In genomic region chr11:108336445-108336844, GRCm38 (mm10) we compare ENCODE assay signal across 16 mouse cellular contexts. TPM values are rescaled to one million over a fixed set of nuclear protein-coding genes. Genes with fewer than 3 reads are reported as not detected.
DNase-seq lines count a peak whose midpoint lies in the region; ATAC-seq and TF ChIP-seq lines count a peak whose summit lies in the region.
"Had no signal": no experiment of that assay in that cellular context is flagged by ENCODE, and none has a peak within 500 bp of the region (broad histone marks: within the 10 kb centered on the region; RNA-seq: fewer than 3 reads in every experiment).

No protein-coding gene starts in this region.

- no peak for ATAC-seq in kidney, embryonic 15.5 days (replicated peaks; ENCODE audit: low FRiP score)
- ATAC-seq in liver, postnatal 0 days = no peak
- ATAC-seq in megakaryocyte-erythroid progenitor cell, adult 5-6 weeks (replicated peaks; ENCODE audit: low FRiP score, low TSS enrichment, poor library complexity, severe bottlenecking) = no peak
- ATAC-seq: hindbrain, embryonic 16.5 days had no signal

- peaks cover 99% of the 10 kb centered on the region for H3K79me2 ChIP-seq in C2C12 (ENCODE audit: control insufficient read depth, insufficient read depth)

- H3K27ac ChIP-seq in kidney, embryonic 15.5 days = peak overlapping the region; percentile 30; the same call in 1 of the 2 replicates
- H3K27ac ChIP-seq in liver, postnatal 0 days (ENCODE audit: low read depth) = no peak overlapping the region
- H3K27ac ChIP-seq: embryonic facial prominence, embryonic 15.5 days had no signal

- no peaks in the 10 kb centered on the region for H3K9me3 ChIP-seq in kidney, embryonic 15.5 days (replicated peaks)
- H3K9me3 ChIP-seq in liver, postnatal 0 days (ENCODE audit: low read length) = no peaks in the 10 kb centered on the region
- H3K9me3 ChIP-seq: embryonic facial prominence, embryonic 15.5 days had no signal

- H3K27me3 ChIP-seq in kidney, embryonic 15.5 days = no peaks in the 10 kb centered on the region
- no peaks in the 10 kb centered on the region for H3K27me3 ChIP-seq in C2C12 (ENCODE audit: control insufficient read depth, insufficient read depth, insufficient read length)
- H3K27me3 ChIP-seq in liver, postnatal 0 days (ENCODE audit: insufficient read depth, low read length) = no peaks in the 10 kb centered on the region
- H3K27me3 ChIP-seq: embryonic facial prominence, embryonic 15.5 days had no signal

- H3K4me3 ChIP-seq in kidney, embryonic 15.5 days (replicated peaks) = no peak overlapping the region
- H3K4me3 ChIP-seq in C2C12 (ENCODE audit: insufficient read depth, poor library complexity, severe bottlenecking) = no peak overlapping the region
- H3K4me3 ChIP-seq in liver, postnatal 0 days (ENCODE audit: low read depth, low read length) = no peak overlapping the region
- H3K4me3 ChIP-seq: embryonic facial prominence, embryonic 15.5 days had no signal

- H3K9ac ChIP-seq in kidney, embryonic 15.5 days = no peak overlapping the region
- H3K9ac ChIP-seq in liver, postnatal 0 days (replicated peaks) = no peak overlapping the region
- H3K9ac ChIP-seq: embryonic facial prominence, embryonic 15.5 days had no signal

- no peak overlapping the region for H3K4me2 ChIP-seq in kidney, embryonic 15.5 days
- H3K4me2 ChIP-seq in liver, postnatal 0 days (ENCODE audit: low read depth, low read length) = no peak overlapping the region
- H3K4me2 ChIP-seq: embryonic facial prominence, embryonic 15.5 days; liver, embryonic 11.5 days had no signal

- TF ChIP-seq CTCF in C2C12 (IDR thresholded peaks at IDR 0.05; ENCODE audit: control insufficient read depth, insufficient read depth, insufficient read length) = no peak
- TF ChIP-seq CTCF in liver, postnatal 0 days (IDR thresholded peaks at IDR 0.05; ENCODE audit: low read depth) = no peak

- WGBS in kidney, embryonic 15.5 days = 15% methylated on average over 5 of the region's 5 CpGs
- WGBS in liver, postnatal 0 days (ENCODE audit: insufficient replicate concordance) = 64% methylated on average over 5 of the region's 5 CpGs

- H3ac ChIP-seq in C2C12 (ENCODE audit: control insufficient read depth, insufficient read length, low read depth) = peak overlapping the region; percentile 80

- H3K4me1 ChIP-seq in kidney, embryonic 15.5 days = peaks cover 43% of the 10 kb centered on the region
- H3K4me1 ChIP-seq in liver, postnatal 0 days (ENCODE audit: insufficient read depth) = peaks cover 3% of the 10 kb centered on the region; the same call in 1 of the 2 replicates

- peaks cover 59% of the 10 kb centered on the region for H3K79me3 ChIP-seq in C2C12 (ENCODE audit: low read depth)

- DNase-seq in kidney, adult 8-10 months = no peak
- DNase-seq in NIH3T3 (ENCODE audit: low read depth) = peak; percentile 78
- peak; percentile 41 to 51 for DNase-seq in heart, postnatal 10 days
- DNase-seq in liver, postnatal 0 days = no peak
- DNase-seq: adrenal gland, adult 8-10 months; cerebellum, adult 11 months; midbrain, embryonic 14.5 days; right cerebral cortex, postnatal 25 days had no signal

- TF ChIP-seq EP300 in liver, postnatal 0 days (IDR thresholded peaks at IDR 0.05; ENCODE audit: low read depth) = no peak

- H3K36me3 ChIP-seq in kidney, embryonic 15.5 days = 0 out of 2 replicates have a peak, but pooled peaks cover 7% of the 10 kb centered on the region
- peaks cover 75% of the 10 kb centered on the region for H3K36me3 ChIP-seq in C2C12 (ENCODE audit: control insufficient read depth, insufficient read depth)
- no peaks in the 10 kb centered on the region for H3K36me3 ChIP-seq in liver, postnatal 0 days (replicated peaks; ENCODE audit: insufficient read depth, low read length)

- intact Hi-C loops in heart, postnatal 10 days (cut with DNase I) = no loop called here

TF ChIP-seq in C2C12, 6 proteins besides CTCF, POLR2A, EP300 and RAD21:
- TF ChIP-seq FOSL1 (IDR thresholded peaks at IDR 0.05; ENCODE audit: insufficient read depth, low read length, poor library complexity, severe bottlenecking) (no peak), CEBPB (IDR thresholded peaks at IDR 0.05; ENCODE audit: low read depth) (no peak), MAX (IDR thresholded peaks at IDR 0.05) (no peak), MYOG (IDR thresholded peaks at IDR 0.05; ENCODE audit: control insufficient read depth, extremely low read depth, insufficient read length) (no peak), MYOD1 (IDR thresholded peaks at IDR 0.05; ENCODE audit: control insufficient read depth, insufficient read length, low read depth) (no peak), USF1 (IDR thresholded peaks at IDR 0.05; ENCODE audit: low read depth) (no peak)

RNA-seq across cellular contexts. Expression of gene Apoh, which starts 6.7 kb away (rescaled TPM):
- polyA plus RNA-seq in kidney, embryonic 15.5 days (2015; fragmentation: Nextera tagmentation; extraction: Ambion mirVana) = 3.8 and 7.0 TPM in 2 replicates
- 0.06 TPM for polyA plus RNA-seq in C2C12 (2012; fragmentation: generic; extraction: Trizol)
- total RNA-seq in heart, postnatal 10 days (2021) = under 1 TPM in 1 of 2 experiments, not detected in 1; 0.22 TPM
- 3,365 and 3,457 TPM in 2 replicates for polyA plus RNA-seq in liver, postnatal 0 days (2015; fragmentation: Nextera tagmentation; extraction: Ambion mirVana)
- total RNA-seq in megakaryocyte-erythroid progenitor cell, adult 5-6 weeks (2014; fragmentation: Nextera tagmentation) = not detected in 2 replicates
- total RNA-seq in megakaryocyte-erythroid progenitor cell, adult 5-6 weeks (2017) = not detected in 2 replicates
- total RNA-seq: MEL; neutrophil, adult 5-6 weeks had no signal
- polyA plus RNA-seq: embryonic facial prominence, embryonic 15.5 days had no signal

RNA-seq across cellular contexts. Expression of gene Prkca, which starts 7.3 kb away (rescaled TPM):
- polyA plus RNA-seq in kidney, embryonic 15.5 days (2015; fragmentation: Nextera tagmentation; extraction: Ambion mirVana) = 7.4 and 9.4 TPM in 2 replicates
- polyA plus RNA-seq in C2C12 (2012; fragmentation: generic; extraction: Trizol) = 18.1 TPM
- total RNA-seq in heart, postnatal 10 days (2021) = 10 to 100 TPM; 44.8 to 52.4 TPM
- 2.9 and 3.0 TPM in 2 replicates for polyA plus RNA-seq in liver, postnatal 0 days (2015; fragmentation: Nextera tagmentation; extraction: Ambion mirVana)
- 9.6 and 11.4 TPM in 2 replicates for total RNA-seq in megakaryocyte-erythroid progenitor cell, adult 5-6 weeks (2014; fragmentation: Nextera tagmentation)
- total RNA-seq in megakaryocyte-erythroid progenitor cell, adult 5-6 weeks (2017) = 4.9 and 8.2 TPM in 2 replicates

Comparison
In these comparisons a context has a peak if more than half of its experiments do, and no peak if none do; other contexts are left out.
1. DNase-seq: peak in NIH3T3 (single experiment) and heart, postnatal 10 days (2 of 2); none in kidney, adult 8-10 months (0 of 2) and liver, postnatal 0 days (single experiment).
2. RNA of gene Apoh, which starts 6.7 kb away (polyA plus RNA-seq): 3,365 to 3,457 TPM in liver, postnatal 0 days; 3.8 to 7.0 TPM in kidney, embryonic 15.5 days and 0.06 TPM in C2C12 (single experiment); every median in the first group is over 100 times any median in the second.